Mouse (Mus musculus) erythroblast, embryonic 14.5 days (primary cell): ENCODE data around the gene Pecam1. TPM values are rescaled to one million over a fixed set of nuclear protein-coding genes. Genes with fewer than 3 reads are reported as not detected.
"Not testable (repeated sequence)": the region's sequence is repeated elsewhere in the genome, so short reads cannot be mapped to it uniquely, and the experiment has no call there.

Experiments
- H3K27me3 ChIP-seq: 2 replicates; pipeline ENCODE4 v1.6.1; 2012; ENCODE audit warnings: inconsistent platforms; ENCODE audit not compliant: control insufficient read depth
- H3K36me3 ChIP-seq: 2 replicates; pipeline ENCODE4 v1.6.1; 2012; ENCODE audit warnings: mild to moderate bottlenecking, inconsistent platforms; ENCODE audit not compliant: control insufficient read depth
- H3K4me1 ChIP-seq: 2 replicates; pipeline ENCODE4 v1.6.1; 2012; ENCODE audit warnings: inconsistent platforms; ENCODE audit not compliant: control insufficient read depth
- H3K4me3 ChIP-seq: replicated peaks from 2 replicates; pipeline ENCODE3; 2012; ENCODE audit warnings: moderate library complexity, mild to moderate bottlenecking, inconsistent platforms
- H3K9me3 ChIP-seq: 2 replicates; pipeline ENCODE4 v1.6.1; 2012; ENCODE audit warnings: low read length, inconsistent platforms, mixed read lengths; ENCODE audit not compliant: control insufficient read depth
- GATA1 ChIP-seq: IDR thresholded peaks from 2 replicates; pipeline ENCODE4 v1.6.1; 2012; ENCODE audit warnings: low read length, inconsistent platforms, mixed read lengths
- TAL1 ChIP-seq: IDR thresholded peaks from 3 replicates; pipeline ENCODE4 v1.6.1; 2012; ENCODE audit warnings: low read length, inconsistent platforms, mixed read lengths
- polyA plus RNA-seq: library from polyadenylated mRNA; stranded (reverse); fragments of >175 nt; gene quantifications from 2 replicates; pipeline ENCODE4 v1.2.3, GENCODE M21; 2012

Pecam1 gene
- polyA plus RNA-seq, 1 experiment, result not detected

- TF ChIP-seq TAL1, result no peak
- no peak for TF ChIP-seq GATA1
- no peak overlapping the region for H3K4me3 ChIP-seq
- H3K27me3 ChIP-seq, result no peaks in the 10 kb centered on the region
- peaks cover 18% of the 10 kb centered on the region for H3K9me3 ChIP-seq
- no peaks in the 10 kb centered on the region; the same call in 1 of the 2 replicates for H3K4me1 ChIP-seq
- H3K36me3 ChIP-seq, result no peaks in the 10 kb centered on the region
Measured at GRCm38 (mm10) chr11:106635946-106636345, 114.5 kb downstream of the Pecam1 start.

GRCm38 (mm10) chr11:106634175-106634574 is 116.3 kb downstream of the Pecam1 start:
- not testable (repeated sequence) for H3K4me3 ChIP-seq, H3K27me3 ChIP-seq, H3K36me3 ChIP-seq, H3K4me1 ChIP-seq
- peaks cover 18% of the 10 kb centered on the region for H3K9me3 ChIP-seq

- Histone ChIP-seq H3K9me3 (peaks cover 18% of the 10 kb centered on the region), H3K36me3 (no peaks in the 10 kb centered on the region), H3K4me1 (no peaks in the 10 kb centered on the region), H3K27me3 (no peaks in the 10 kb centered on the region), H3K4me3 (no peak overlapping the region)
- TF ChIP-seq TAL1 (no peak), GATA1 (no peak)
Measured at GRCm38 (mm10) chr11:106633456-106633855, 117.0 kb downstream of the Pecam1 start.

GRCm38 (mm10) chr11:106627692-106628091 is 122.7 kb downstream of the Pecam1 start:
- TF ChIP-seq TAL1, result no peak
- TF ChIP-seq GATA1, result no peak

GRCm38 (mm10) chr11:106625577-106625976 is 124.9 kb downstream of the Pecam1 start:
- Histone ChIP-seq H3K36me3 (no peaks in the 10 kb centered on the region), H3K9me3 (no peaks in the 10 kb centered on the region), H3K4me3 (no peak overlapping the region), H3K27me3 (no peaks in the 10 kb centered on the region), H3K4me1 (no peaks in the 10 kb centered on the region)
- TF ChIP-seq GATA1, result no peak
- TF ChIP-seq TAL1, result no peak

More at GRCm38 (mm10) chr11:106627692-106628091, 122.7 kb downstream of the Pecam1 start:
- Histone ChIP-seq H3K9me3 (peaks cover 11% of the 10 kb centered on the region), H3K4me1 (no peaks in the 10 kb centered on the region), H3K27me3 (no peaks in the 10 kb centered on the region), H3K4me3 (no peak overlapping the region), H3K36me3 (no peaks in the 10 kb centered on the region)

GRCm38 (mm10) chr11:106623629-106624028 is 126.8 kb downstream of the Pecam1 start:
- peaks cover 5% of the 10 kb centered on the region; the same call in 1 of the 2 replicates for H3K27me3 ChIP-seq
- H3K9me3 ChIP-seq, result no peaks in the 10 kb centered on the region
- H3K4me1 ChIP-seq, result no peaks in the 10 kb centered on the region
- no peak overlapping the region for H3K4me3 ChIP-seq
- H3K36me3 ChIP-seq, result no peaks in the 10 kb centered on the region
- TF ChIP-seq GATA1 (no peak), TAL1 (no peak)

GRCm38 (mm10) chr11:106622056-106622455 is 128.4 kb downstream of the Pecam1 start:
- Histone ChIP-seq H3K4me3 (no peak overlapping the region), H3K27me3 (peaks cover 5% of the 10 kb centered on the region; the same call in 1 of the 2 replicates), H3K4me1 (no peaks in the 10 kb centered on the region), H3K36me3 (no peaks in the 10 kb centered on the region), H3K9me3 (no peaks in the 10 kb centered on the region)
- TF ChIP-seq TAL1 (no peak), GATA1 (no peak)

GRCm38 (mm10) chr11:106618768-106619167 is 131.7 kb downstream of the Pecam1 start:
- H3K4me3 ChIP-seq, H3K4me1 ChIP-seq, H3K9me3 ChIP-seq, H3K27me3 ChIP-seq, H3K36me3 ChIP-seq: not testable (repeated sequence)

- H3K4me1 ChIP-seq, result peaks cover 14% of the 10 kb centered on the region
- peaks cover 8% of the 10 kb centered on the region; the same call in 1 of the 2 replicates for H3K27me3 ChIP-seq
- H3K9me3 ChIP-seq, result no peaks in the 10 kb centered on the region
- no peak for TF ChIP-seq GATA1
- no peak for TF ChIP-seq TAL1
- no peaks in the 10 kb centered on the region for H3K36me3 ChIP-seq
- H3K4me3 ChIP-seq, result no peak overlapping the region
Measured at GRCm38 (mm10) chr11:106617821-106618580, 132.4 kb downstream of the Pecam1 start.

- Histone ChIP-seq H3K4me3 (no peak overlapping the region), H3K36me3 (no peaks in the 10 kb centered on the region), H3K9me3 (no peaks in the 10 kb centered on the region), H3K4me1 (peaks cover 32% of the 10 kb centered on the region), H3K27me3 (peaks cover 8% of the 10 kb centered on the region; the same call in 1 of the 2 replicates)
- TF ChIP-seq GATA1, result no peak
- TF ChIP-seq TAL1, result no peak
Measured at GRCm38 (mm10) chr11:106615561-106615960, 134.9 kb downstream of the Pecam1 start.
